Mouse (Mus musculus): Measurements from ENCODE around the gene Arhgap20.

- TF ChIP-seq CTCF (IDR thresholded peaks at IDR 0.05; ENCODE audit: borderline replicate concordance, insufficient read depth, low read depth, low read length) = no peak
- no peak for TF ChIP-seq POLR2A (IDR thresholded peaks at IDR 0.05; ENCODE audit: borderline replicate concordance, insufficient read depth, low read length)
Observed at GRCm38 (mm10) chr9:51776459-51776858, 11.3 kb downstream of the Arhgap20 start.

Data from cerebellum, adult 2 months (tissue).